Mouse (Mus musculus): ENCODE results near the gene 2410137M14Rik.
"Not testable (repeated sequence)": the region's sequence is repeated elsewhere in the genome, so short reads cannot be mapped to it uniquely, and the experiment has no call there.

The 2410137M14Rik gene

DNA sequence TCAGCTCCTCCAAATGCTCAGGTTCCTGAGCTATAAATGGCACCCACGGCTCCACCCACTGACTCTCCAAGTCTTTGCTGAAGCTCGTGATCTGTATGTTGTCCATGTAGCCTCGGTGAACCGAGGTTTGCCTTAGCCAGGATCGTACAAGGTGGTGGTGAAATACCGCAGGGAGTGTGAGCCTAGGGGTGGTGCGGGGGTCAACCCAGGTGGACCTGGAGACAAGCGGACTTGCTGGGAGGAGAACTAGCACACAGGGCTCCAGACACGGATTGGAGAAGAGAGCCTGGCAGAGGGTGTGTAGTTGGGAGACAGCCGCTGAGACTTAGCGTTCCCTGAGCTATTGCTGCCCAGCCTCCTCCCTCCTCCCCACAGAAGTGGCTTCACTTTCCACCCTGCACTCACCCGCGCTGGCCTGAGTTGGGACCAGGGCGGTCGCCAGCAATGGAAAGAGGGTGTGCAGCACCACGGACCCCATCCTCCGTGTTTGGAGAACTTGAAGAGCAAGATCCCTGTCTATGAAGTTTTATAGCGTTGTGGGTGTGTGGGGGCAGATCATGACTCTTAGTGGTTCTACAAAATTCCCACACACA lies at the start of gene 2410137M14Rik:
2410137M14Rik (minus strand) TSS at position 17 of the 593 bp plus-strand sequence.
- in situ Hi-C loops (cut with MboI, MseI) = no loop called here

DNA sequence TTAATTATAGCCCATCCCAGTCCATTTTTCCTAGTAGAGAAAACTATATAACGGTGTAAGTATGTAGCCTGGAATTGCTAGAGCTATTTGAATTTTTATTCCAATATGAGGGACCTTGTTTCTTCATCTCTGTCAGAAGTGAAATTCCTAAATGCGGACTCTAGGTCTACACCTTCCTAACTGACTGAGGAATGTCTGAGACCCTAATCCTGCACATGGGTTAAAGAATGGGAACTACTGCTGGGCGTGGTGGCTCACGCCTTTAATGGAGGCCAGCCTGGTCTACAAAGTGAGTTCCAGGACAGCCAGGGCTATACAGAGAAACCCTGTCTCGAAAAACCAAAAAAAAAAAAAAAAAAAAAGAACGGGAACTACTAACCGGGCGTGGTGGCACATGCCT lies 48.1 kb upstream of the 2410137M14Rik start:
- in situ Hi-C loops (cut with MboI, MseI) = no loop called here

- in situ Hi-C loops (cut with MboI, MseI) = no loop called here
These were observed 47.7 kb upstream of the 2410137M14Rik start for GRCm38 (mm10) chr17:37028683-37029120.

DNA sequence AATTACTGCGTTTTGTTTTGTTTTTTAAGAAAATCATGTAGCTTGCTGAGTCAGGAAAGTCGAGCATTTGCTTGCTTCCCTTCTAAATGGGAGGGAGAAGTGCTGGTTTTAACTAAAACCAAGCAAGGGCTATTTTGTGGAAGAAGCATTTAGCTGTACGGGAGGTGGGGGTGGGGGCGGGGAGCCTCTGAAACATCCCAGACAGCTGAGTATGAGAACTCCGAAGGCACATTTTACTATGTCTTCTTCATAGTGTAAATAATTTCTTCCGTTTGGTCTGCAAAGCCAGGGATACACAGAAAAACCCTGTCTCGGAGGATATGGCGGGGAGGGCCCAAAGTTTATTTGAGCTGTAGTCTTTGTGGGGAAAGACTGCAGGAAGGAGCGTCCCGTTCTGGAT lies 47.2 kb upstream of the 2410137M14Rik start:
- in situ Hi-C loops (cut with MboI, MseI) = no loop called here

GRCm38 (mm10) chr17:37027486-37027885 lies 46.4 kb upstream of the 2410137M14Rik start:
- in situ Hi-C loops (cut with MboI, MseI) = no loop called here

DNA sequence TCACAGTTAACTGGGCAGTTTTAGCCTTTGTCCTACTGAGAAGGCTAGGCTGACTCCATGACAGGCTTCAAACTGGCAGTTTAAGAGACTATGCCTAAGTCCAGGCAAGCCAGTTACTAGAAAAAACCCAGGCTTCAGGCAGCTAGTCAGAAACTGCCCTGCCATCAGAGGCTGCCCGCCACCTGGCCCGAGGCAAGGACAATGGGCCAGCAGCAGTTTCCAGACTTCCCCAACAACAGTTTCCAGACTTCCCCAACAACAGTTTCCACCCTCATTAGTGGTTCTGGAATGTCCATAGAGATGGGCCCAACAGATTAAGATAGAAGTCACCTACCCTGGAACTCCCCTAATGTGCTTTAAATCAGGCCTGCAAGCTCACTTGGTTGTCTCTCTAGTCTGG lies 45.4 kb upstream of the 2410137M14Rik start:
- in situ Hi-C loops (cut with MboI, MseI) = no loop called here

GRCm38 (mm10) chr17:37022628-37023576 lies 41.9 kb upstream of the 2410137M14Rik start, which contains the start of gene Mog:
Gene Mog (minus strand): TSS chr17:37023398.
- in situ Hi-C loops (cut with MboI, MseI) = no loop called here

DNA sequence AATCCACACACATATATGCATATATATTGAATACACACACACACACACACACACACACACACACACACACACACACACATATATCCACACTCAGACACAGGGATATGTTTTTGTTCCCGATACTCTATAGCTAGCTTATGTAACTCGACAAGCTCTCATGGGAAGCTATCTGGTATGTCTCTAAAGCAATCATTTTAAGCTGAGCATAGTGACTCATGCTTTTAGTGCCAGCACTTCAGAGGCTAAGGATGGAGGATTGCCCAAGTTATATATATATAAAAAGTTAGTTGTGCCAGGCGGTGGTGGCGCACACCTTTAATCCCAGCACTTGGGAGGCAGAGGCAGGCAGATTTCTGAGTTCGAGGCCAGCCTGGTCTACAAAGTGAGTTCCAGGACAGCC lies 38.2 kb upstream of the 2410137M14Rik start:
- in situ Hi-C loops (cut with MboI, MseI) = not testable (repeated sequence)

DNA sequence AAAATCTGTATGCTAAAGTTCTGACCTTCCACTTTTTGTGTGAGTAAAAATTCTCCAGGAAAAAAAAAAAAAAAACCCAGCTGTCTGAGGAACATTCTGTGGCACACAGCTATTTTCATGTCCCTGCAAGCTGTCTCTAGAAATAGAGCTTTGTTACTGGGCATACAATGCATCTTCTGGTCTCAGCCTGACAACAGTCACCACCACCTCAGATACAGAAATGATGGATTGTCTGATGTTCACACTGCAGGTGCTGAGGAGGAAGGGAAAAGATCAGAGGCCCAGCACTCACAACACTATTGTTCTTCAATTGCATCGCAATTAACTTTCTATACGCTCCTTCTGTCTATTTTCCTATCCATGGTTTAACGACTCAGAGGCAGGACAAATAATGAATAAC lies 37.3 kb upstream of the 2410137M14Rik start:
- in situ Hi-C loops (cut with MboI, MseI) = no loop called here

- in situ Hi-C loops (cut with MboI, MseI) = no loop called here
These were observed 35.3 kb upstream of the 2410137M14Rik start for GRCm38 (mm10) chr17:37016333-37016732.

DNA sequence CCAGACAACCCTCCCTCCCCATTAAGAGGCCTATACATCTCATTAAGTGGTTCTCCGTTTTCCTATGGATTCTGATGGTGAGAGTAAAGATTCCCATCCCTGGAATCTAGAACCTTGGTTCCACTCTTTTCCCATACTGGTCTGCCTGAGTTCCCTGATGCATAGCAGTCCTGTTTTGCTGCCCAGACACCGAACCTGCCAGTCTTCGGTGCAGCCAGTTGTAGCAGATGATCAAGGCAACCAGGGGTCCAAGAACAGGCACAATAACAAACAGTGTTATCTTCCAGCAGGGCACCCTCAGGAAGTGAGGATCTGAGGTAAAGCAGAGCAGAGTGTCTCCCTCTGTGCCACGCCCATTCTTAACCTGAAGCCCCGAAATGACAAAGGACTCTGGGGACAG lies 31.1 kb upstream of the 2410137M14Rik start:
- in situ Hi-C loops (cut with MboI, MseI) = no loop called here

DNA sequence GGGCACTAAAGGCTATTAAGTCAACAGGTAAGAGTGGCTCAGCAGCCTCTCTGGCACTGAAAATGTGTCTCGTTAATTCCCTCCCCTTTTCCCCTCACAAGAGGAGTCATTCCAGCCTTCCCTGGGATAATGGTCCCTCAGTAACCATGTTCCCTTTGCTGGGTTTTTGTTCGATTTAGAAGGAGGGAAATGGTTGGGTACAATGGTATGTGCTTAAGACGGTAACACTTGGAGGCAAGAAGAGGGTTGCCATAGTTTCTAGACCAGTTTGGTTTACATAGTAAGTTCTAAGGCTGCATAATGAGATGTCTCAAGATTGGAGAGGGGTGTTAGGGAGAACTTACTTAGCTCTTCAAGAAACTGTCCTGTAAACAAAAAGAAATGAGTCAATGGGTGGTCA lies 30.7 kb upstream of the 2410137M14Rik start:
- in situ Hi-C loops (cut with MboI, MseI) = no loop called here

- in situ Hi-C loops (cut with MboI, MseI) = no loop called here
These were observed 28.5 kb upstream of the 2410137M14Rik start for GRCm38 (mm10) chr17:37009460-37010042.

DNA sequence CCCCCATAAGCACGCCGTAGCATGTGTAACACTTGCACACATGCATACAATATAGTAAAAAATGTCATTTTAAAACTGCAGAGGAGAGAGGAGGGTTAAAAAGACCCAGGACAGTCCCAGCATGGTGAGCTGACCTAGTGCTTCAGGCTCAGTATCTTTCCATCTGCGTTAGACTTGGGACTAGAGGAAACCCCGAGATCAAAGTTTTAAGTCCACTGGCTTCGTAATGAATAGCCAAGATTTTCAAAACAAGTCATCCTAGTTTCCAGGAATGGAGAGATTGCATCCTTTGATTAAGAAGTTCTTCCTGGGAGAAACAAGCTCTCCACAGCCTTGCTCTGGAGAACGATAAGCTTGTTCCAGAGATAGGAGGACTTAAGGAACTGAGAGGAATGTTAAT lies 27.1 kb upstream of the 2410137M14Rik start:
- in situ Hi-C loops (cut with MboI, MseI) = no loop called here

DNA sequence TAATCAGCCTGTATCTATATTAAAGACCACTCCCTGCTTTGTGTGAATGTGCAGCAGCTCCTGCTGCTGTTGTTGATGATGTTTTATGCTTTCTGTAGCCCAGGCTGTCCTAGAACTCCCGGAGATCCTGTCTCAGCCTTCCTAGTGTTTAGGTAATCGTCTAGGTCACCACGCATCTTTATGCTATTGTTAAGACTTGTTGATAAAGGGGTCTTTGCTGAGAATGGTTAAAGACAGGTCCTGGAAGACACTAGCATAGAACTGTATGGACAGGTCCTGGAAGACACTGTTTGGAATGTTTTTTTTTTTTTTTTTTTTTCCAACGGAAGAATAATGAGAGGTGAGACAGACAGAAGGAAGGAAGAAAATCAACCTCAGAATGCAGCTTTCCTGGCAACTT lies 22.3 kb upstream of the 2410137M14Rik start:
- in situ Hi-C loops (cut with MboI, MseI) = no loop called here

- in situ Hi-C loops (cut with MboI, MseI) = no loop called here
These were observed 21.6 kb upstream of the 2410137M14Rik start for GRCm38 (mm10) chr17:37002364-37003330.

DNA sequence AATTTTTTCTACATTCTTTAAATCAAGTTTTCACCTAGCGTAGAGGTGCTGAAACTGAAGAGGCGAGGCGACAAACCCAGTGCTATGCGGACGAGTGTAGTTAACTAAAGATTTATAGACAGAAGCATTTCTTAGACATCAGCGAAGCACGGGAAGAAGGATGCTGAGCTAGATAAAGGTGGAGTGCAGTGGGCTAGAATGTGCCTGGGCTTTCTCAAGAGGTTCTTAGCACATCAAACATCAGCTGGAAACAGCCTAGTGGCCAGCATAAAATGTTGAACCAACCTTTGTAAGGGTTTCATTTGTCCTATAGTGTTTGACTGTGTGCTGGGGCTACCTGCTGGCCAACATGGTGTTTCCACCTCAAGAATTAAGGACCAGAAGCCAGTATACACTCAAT lies 19.8 kb upstream of the 2410137M14Rik start, which contains the start of gene Zfp57:
Zfp57 (plus strand) TSS at position 301 of the 400 bp plus-strand sequence.
- in situ Hi-C loops (cut with MboI, MseI) = no loop called here

DNA sequence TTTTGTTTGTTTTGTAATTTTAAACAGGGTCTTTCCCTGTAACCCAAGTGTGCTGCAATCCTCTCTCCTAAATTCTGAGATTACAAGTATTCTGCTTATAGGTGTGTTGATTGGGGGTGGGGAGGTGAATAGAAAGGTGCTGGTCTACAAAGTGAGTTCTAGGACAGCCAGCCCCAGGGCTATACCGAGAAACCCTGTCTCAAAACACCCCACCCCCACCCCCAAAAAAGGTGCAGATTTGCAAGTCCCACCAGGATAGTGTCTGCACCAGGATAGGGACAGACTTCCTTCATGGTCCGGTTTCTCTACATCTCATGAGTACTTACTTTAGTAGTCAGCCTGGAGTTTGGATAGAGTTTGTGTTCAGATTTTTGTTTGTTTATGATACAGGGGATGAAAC lies 17.4 kb upstream of the 2410137M14Rik start:
- in situ Hi-C loops (cut with MboI, MseI) = no loop called here

GRCm38 (mm10) chr17:36997033-36997735 lies 16.1 kb upstream of the 2410137M14Rik start:
- in situ Hi-C loops (cut with MboI, MseI) = no loop called here

DNA sequence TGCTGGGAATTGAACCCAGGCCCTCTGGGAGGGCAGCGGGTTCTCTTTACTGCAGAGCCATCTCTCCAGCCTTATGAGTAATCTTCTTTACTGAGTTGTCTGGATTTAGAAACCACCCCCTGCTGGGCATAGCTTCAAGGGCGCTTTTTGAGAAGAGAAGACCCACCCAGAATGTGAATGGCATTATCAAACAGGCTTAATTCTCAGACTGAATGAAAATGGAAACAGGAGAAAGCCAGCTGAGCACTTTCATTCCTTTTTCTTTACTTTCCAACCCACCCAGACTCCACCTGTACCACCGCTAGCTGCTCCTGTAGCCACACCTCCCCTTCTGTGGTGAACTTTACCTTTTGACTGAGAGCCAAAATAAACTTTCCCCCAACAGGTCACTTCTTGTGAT lies 14.4 kb upstream of the 2410137M14Rik start:
- in situ Hi-C loops (cut with MboI, MseI) = no loop called here

- in situ Hi-C loops (cut with MboI, MseI) = no loop called here
These were observed 13.5 kb upstream of the 2410137M14Rik start for GRCm38 (mm10) chr17:36994528-36994927.

All from T-helper 1 cell (primary cell).